Mouse (Mus musculus): Measurements from ENCODE around the gene Mfsd4a. TPM values are rescaled to one million over a fixed set of nuclear protein-coding genes. Genes with fewer than 3 reads are reported as not detected.

Mfsd4a gene
- 11.1 and 13.0 TPM in 2 replicates for polyA plus RNA-seq (2016; fragmentation: Nextera tagmentation; extraction: Ambion mirVana)

DNA sequence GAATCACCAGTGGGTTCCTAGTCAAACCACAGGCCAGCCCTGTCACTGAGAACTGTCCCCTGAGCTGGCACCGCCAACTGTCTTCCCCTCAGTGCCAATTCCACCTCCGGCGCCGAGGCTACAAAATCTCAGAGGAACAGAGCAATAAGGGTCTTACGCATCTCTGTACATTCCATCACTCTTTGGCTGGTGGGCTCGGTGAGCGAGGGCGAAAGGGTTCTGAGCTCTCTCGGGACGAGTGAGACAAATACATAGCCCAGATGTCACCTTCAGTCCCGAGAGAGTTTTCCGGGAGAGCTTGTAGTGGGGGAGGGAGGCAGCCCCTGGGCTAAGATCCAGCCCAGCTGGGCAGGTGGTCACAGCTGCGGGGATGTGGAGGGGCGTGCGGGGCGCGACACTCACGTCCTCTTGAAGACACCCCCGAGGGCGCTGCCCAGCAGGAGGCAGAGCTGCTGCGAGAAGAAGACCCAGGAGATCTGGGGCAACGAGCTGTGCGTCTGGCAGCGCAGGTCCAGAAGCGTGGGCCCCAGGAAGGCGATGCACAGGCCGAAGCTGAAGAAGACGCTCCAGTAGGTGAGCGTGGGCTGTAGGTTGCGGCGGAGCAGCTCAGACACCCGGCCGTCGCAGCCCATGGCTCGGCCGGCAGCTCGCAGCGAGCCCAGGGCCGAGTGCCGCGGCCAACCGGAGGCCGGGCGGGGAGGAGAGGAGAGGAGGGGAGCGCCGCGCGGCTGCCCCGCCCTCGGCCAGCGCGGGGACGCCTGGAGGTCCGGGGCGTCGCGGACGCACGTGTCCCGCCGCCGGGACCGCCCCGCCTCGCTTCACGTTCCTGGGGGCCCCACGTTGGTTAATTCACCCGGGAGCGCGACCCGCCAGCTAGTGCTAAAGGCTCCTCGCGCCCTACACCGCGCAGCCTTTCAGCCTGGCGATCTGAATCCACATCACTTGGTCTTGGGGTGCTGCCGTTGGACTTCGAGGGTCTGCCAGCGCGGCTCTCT, at the start of gene Mfsd4a:
Gene Mfsd4a, minus strand, starts transcription at position 802 of the 995 bp plus-strand sequence.
- WGBS: 3% methylated on average over 78 of the region's 80 CpGs
- peak; percentile 28 for DNase-seq (ENCODE audit: extremely low spot score, low spot score)
- H3K4me3 ChIP-seq: peak within 1 kb of the TSS; percentile 57
- H3K27me3 ChIP-seq (ENCODE audit: poor library complexity, severe bottlenecking): peaks cover 65% of the 10 kb centered on the region
- H3K4me1 ChIP-seq: peaks cover 14% of the 10 kb centered on the region
- peak within 1 kb of the TSS; percentile 44 for H3K27ac ChIP-seq
- H3K9me3 ChIP-seq: no peaks in the 10 kb centered on the region
- H3K36me3 ChIP-seq (replicated peaks): no peaks in the 10 kb centered on the region

DNA sequence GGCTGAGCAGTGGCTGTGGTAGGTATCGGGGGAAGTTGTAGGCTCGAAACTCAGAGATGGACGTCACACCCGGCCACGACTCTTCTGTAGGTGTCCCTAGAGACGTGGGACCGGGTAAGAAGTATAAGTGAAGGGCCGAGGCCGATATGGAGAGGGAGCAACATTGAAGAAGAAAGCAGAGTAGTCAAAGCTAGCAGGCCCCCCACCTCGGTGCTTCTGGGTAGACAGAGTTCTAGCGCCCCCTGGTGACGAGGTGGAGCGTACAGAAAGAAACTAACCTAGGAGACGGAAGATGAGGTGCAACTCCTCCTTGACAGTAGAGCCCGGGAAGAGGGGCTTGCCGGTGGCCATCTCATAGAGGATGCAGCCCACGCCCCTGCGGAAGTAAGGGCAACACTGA, 48.7 kb upstream of the Mfsd4a start:
- DNase-seq (ENCODE audit: extremely low spot score, low spot score): peak; percentile 69
- no peak overlapping the region; the same call in 1 of the 2 replicates for H3K4me3 ChIP-seq
- peaks cover 6% of the 10 kb centered on the region; the same call in 1 of the 2 replicates for H3K4me1 ChIP-seq
- no peaks in the 10 kb centered on the region for H3K27me3 ChIP-seq (ENCODE audit: poor library complexity, severe bottlenecking)
- H3K27ac ChIP-seq: no peak overlapping the region
- H3K36me3 ChIP-seq (replicated peaks): no peaks in the 10 kb centered on the region
- 24% methylated on average over 18 of the region's 18 CpGs for WGBS
- no peaks in the 10 kb centered on the region for H3K9me3 ChIP-seq

DNA sequence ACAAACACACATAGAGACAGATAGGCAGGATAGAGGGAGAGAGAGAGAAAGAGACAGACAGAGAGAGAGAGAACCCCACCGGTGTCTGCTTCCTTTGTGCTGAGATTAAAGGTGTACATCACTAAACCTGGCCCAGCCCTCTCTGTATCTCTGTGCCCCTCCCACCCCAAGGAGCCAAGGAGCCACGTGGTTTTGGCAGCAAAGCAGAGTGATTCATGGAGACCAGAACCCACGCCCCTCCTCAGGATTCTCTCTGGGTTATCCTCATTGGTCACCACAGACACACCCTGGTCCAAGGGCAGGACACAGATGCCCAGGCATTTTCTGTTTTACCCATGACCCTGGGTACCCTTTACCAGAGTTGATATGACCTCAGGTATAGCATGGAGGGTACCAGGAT, 45.2 kb upstream of the Mfsd4a start:
- Histone ChIP-seq H3K9me3 (no peaks in the 10 kb centered on the region), H3K36me3 (replicated peaks) (no peaks in the 10 kb centered on the region), H3K27ac (no peak overlapping the region), H3K4me3 (no peak overlapping the region), H3K4me1 (peaks cover 6% of the 10 kb centered on the region; the same call in 1 of the 2 replicates), H3K27me3 (ENCODE audit: poor library complexity, severe bottlenecking) (no peaks in the 10 kb centered on the region)
- 61% methylated on average over 3 of the region's 3 CpGs for WGBS
- DNase-seq (ENCODE audit: extremely low spot score, low spot score): no peak

DNA sequence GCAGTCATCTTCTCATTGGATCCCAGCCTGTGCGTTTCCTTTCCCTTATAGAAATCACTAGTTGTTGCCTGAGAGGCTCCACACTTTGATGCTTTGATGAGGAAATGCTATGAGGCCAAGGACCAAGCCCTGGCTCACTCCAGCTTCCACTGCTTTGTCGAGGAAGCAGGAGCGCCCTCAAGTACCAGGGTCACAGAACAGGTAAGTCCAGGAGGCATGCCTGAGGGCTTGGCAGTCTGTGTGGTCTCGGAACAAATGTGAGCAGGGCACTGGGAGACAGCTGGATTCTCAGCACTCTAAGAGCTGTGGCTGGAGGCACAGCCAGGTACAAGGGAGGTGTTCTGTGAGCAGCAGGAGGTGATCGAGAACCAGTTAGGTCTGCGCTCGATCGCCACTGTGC, 44.6 kb upstream of the Mfsd4a start:
- H3K27ac ChIP-seq: no peak overlapping the region
- no peak for DNase-seq (ENCODE audit: extremely low spot score, low spot score)
- H3K4me1 ChIP-seq: peaks cover 6% of the 10 kb centered on the region; the same call in 1 of the 2 replicates
- no peaks in the 10 kb centered on the region for H3K9me3 ChIP-seq
- H3K4me3 ChIP-seq: no peak overlapping the region
- no peaks in the 10 kb centered on the region for H3K36me3 ChIP-seq (replicated peaks)
- no peaks in the 10 kb centered on the region for H3K27me3 ChIP-seq (ENCODE audit: poor library complexity, severe bottlenecking)
- WGBS: 85% methylated on average over 8 of the region's 8 CpGs

DNA sequence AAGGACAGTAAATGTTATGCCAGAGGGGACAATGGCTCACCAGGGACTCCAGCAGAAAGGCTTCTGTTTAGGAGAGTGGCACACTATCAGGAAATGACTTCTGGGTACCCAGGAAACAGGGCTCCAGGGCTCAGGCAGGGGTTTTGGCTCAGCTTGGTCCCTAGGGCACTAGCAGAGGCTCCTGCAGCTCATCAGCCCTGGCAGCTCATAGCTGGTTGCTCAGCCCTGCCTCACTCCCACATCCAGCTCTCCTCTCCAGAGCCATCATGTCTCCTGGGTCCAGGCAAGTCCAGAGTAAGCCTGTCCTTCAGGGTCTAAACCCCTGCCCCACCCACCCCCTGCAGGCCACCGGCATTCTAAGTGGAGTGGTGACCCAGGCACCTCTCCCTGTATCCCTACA, 43.5 kb upstream of the Mfsd4a start:
- 61% methylated on average over 1 of the region's 1 CpGs for WGBS
- H3K4me3 ChIP-seq: no peak overlapping the region
- no peak overlapping the region for H3K27ac ChIP-seq

DNA sequence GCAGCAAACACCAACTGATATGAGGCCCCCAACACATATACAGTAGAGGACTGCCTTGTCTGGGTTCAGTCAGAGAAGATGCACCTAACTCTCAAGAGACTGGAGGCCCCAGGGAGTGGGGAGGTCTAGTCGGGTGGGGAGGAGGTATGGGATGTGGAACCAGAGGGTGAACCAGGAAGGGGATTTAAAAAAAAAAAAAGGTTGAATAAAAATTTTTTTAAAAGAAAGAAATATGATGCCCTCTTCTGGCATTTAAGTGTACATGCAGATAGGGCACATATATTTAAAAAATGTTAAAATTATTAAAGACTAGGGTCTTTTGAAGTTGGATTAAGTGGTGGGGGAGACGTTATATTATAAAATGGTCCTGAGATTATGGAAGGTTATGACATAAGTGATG, 41.5 kb upstream of the Mfsd4a start:
- Histone ChIP-seq H3K9me3 (no peaks in the 10 kb centered on the region), H3K4me3 (no peak overlapping the region), H3K4me1 (no peaks in the 10 kb centered on the region), H3K27me3 (ENCODE audit: poor library complexity, severe bottlenecking) (no peaks in the 10 kb centered on the region), H3K36me3 (replicated peaks) (no peaks in the 10 kb centered on the region), H3K27ac (no peak overlapping the region)
- 81% methylated on average over 2 of the region's 2 CpGs for WGBS
- no peak for DNase-seq (ENCODE audit: extremely low spot score, low spot score)

More for the DNA sequence above, 43.5 kb upstream of the Mfsd4a start:
- Histone ChIP-seq H3K36me3 (replicated peaks) (no peaks in the 10 kb centered on the region), H3K4me1 (peaks cover 1% of the 10 kb centered on the region; the same call in 1 of the 2 replicates), H3K9me3 (no peaks in the 10 kb centered on the region), H3K27me3 (ENCODE audit: poor library complexity, severe bottlenecking) (no peaks in the 10 kb centered on the region)
- no peak for DNase-seq (ENCODE audit: extremely low spot score, low spot score)

DNA sequence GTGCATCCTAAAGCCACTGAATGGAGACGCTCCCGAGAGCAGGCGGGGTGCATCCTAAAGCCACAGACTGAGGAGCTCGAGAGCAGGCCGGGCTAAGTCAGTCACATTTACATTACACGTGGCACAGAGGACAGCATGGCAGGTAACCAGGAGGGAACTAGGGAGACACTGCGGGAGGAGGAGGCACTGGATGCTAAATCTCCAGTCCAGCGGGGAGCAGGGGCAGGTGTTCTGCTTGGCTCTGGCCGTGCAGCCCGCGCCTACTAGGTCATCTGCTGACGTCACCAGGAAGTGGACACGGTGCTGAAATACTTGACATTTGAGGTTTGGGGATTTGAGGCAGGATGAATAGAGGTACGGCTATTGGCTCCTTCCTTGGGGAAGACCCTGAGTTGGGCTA, 36.5 kb upstream of the Mfsd4a start:
- Histone ChIP-seq H3K36me3 (replicated peaks) (no peaks in the 10 kb centered on the region), H3K9me3 (0 out of 2 replicates have a peak, but pooled peaks cover 2% of the 10 kb centered on the region), H3K27me3 (ENCODE audit: poor library complexity, severe bottlenecking) (no peaks in the 10 kb centered on the region), H3K27ac (no peak overlapping the region), H3K4me1 (no peaks in the 10 kb centered on the region), H3K4me3 (no peak overlapping the region)
- 64% methylated on average over 14 of the region's 14 CpGs for WGBS
- no peak for DNase-seq (ENCODE audit: extremely low spot score, low spot score)

DNA sequence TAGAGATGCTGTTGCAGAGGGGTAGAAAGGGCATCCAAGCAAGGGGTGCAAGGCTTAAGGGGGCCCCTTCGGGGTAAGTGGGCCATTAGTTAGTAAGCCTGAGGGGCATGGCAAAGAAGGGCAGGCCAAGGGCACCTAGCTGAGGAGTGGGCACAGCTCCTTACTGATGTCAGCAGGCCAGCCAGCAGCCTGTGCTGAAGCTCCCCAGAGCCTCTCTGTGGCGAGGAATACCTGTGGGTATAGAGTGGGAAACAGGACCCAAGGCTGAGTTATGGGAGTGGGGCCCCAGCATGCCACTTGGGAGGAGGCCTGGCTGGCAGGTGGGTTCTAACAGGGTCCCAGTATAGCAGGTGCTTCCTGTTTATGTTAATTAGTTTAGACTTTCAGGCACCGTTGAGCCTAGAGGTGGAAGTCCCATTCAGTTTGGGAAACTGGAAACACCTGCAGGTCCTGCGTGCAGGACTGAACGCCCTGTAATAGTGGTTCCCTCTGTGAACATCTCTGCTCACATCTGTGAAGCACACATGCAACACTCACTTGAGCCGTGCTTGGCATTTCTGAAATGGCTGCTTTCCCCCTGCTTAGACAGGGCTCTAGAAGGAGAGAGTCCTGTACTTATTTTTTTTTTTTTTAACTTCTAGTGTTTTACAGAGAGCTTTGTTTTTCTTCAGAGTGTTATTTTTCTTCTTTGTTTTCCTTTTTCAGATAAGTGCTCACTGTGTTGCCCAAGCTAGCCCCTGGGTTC, 34.3 kb upstream of the Mfsd4a start:
- H3K4me1 ChIP-seq: no peaks in the 10 kb centered on the region
- H3K27me3 ChIP-seq (ENCODE audit: poor library complexity, severe bottlenecking): no peaks in the 10 kb centered on the region
- DNase-seq (ENCODE audit: extremely low spot score, low spot score): no peak
- H3K36me3 ChIP-seq (replicated peaks): no peaks in the 10 kb centered on the region
- H3K4me3 ChIP-seq: no peak overlapping the region
- H3K27ac ChIP-seq: no peak overlapping the region
- H3K9me3 ChIP-seq: 0 out of 2 replicates have a peak, but pooled peaks cover 2% of the 10 kb centered on the region
- 79% methylated on average over 6 of the region's 6 CpGs for WGBS

DNA sequence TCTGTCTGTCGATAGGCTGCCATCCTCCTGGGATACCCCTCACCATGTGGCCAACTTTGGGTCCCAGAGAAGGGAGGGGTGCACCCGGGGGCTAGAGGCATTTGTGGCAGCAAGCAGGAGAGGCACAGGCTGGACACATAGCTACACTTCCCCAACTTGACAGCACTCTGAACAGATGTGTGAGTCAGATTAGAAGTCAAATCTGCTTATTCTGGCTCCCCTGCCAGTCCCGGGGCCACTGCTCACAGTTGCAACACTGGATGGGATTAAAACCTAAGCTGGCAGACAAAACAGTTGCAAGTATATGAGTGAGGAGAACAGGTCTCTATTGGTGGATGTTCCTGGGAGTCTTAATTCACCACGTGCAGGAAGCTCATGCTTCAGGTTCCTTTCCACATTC, 31.9 kb upstream of the Mfsd4a start:
- H3K4me3 ChIP-seq: no peak overlapping the region
- no peaks in the 10 kb centered on the region for H3K27me3 ChIP-seq (ENCODE audit: poor library complexity, severe bottlenecking)
- H3K36me3 ChIP-seq (replicated peaks): no peaks in the 10 kb centered on the region
- no peak overlapping the region for H3K27ac ChIP-seq
- no peaks in the 10 kb centered on the region for H3K4me1 ChIP-seq
- WGBS: 77% methylated on average over 4 of the region's 4 CpGs
- 0 out of 2 replicates have a peak, but pooled peaks cover 2% of the 10 kb centered on the region for H3K9me3 ChIP-seq
- no peak for DNase-seq (ENCODE audit: extremely low spot score, low spot score)

DNA sequence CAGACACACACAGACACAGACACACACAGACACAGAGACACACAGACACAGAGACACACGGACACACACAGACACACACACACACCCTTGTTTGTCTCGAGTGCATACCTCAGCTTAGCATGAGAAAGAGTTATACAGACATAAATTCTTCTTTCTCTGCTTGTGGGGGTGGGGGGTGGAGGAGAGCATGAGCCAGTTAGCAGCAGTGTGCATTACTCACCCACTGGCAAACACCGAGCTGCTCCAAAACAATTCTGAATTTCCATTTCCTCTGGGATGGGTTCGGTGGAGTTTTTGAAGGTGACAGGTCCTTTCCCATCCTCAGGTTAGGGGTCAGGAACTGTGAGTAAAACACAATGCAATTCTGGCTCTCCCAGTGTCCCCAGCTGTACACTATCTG, 31.2 kb upstream of the Mfsd4a start:
- WGBS: 84% methylated on average over 4 of the region's 4 CpGs
- H3K27ac ChIP-seq: no peak overlapping the region
- no peaks in the 10 kb centered on the region for H3K27me3 ChIP-seq (ENCODE audit: poor library complexity, severe bottlenecking)
- H3K4me3 ChIP-seq: no peak overlapping the region
- DNase-seq (ENCODE audit: extremely low spot score, low spot score): no peak
- H3K36me3 ChIP-seq (replicated peaks): no peaks in the 10 kb centered on the region
- no peaks in the 10 kb centered on the region for H3K4me1 ChIP-seq
- 0 out of 2 replicates have a peak, but pooled peaks cover 2% of the 10 kb centered on the region for H3K9me3 ChIP-seq

DNA sequence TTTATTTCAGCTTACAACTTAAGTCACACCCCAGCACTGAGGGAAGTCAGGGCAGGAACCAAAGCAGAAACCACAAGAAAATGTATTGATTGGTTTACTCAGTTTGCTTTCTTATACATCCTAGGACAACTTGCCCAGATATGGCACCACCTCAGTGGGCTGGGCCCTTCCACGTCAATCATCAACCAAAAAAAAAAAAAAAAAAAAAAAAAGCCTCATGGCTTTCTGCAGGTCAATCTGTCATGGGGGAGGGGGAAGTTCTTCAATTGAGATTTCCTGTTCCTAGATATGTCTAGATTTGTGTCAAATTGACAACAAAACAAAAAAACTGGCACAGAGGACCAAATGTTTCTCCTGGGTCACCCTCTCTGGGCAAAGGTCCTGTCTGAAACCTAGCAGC, 30.2 kb upstream of the Mfsd4a start:
- Histone ChIP-seq H3K27me3 (ENCODE audit: poor library complexity, severe bottlenecking) (no peaks in the 10 kb centered on the region), H3K9me3 (0 out of 2 replicates have a peak, but pooled peaks cover 2% of the 10 kb centered on the region), H3K27ac (no peak overlapping the region), H3K4me1 (no peaks in the 10 kb centered on the region), H3K4me3 (no peak overlapping the region), H3K36me3 (replicated peaks) (no peaks in the 10 kb centered on the region)
- DNase-seq (ENCODE audit: extremely low spot score, low spot score): no peak
- 79% methylated on average over 1 of the region's 1 CpGs for WGBS

DNA sequence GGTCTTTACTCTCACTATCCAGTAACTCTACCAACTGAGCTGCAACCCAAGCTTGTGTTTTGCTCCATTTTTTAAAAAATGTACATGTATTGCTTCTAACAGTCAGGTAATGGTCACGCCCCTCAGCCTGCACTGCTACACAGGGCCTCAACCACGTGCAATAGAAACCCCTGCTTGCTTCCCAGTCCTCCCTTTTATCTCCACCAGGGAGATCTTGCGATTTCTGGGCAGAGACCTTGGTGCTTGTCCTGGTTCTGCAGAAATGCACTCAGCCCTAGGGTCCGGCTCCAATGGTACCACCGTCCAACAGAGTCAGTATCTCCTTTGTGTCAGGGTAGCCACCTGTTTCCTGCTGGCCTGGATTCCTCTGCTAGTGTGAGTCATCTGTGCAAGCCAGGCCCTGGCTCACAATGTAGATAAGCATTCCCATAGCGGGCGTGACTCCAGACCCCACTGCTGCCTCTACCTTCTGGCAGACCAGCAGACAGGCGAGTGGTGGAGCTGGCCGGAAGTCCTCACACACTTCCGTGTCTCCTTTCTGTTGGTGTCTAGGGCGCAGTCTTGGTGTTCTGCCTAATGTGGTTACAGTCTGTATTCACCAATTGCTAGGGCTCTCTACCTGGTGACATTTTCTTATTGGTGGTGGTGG, 27.6 kb upstream of the Mfsd4a start:
- DNase-seq (ENCODE audit: extremely low spot score, low spot score): no peak
- no peaks in the 10 kb centered on the region for H3K9me3 ChIP-seq
- WGBS: 81% methylated on average over 11 of the region's 11 CpGs
- no peak overlapping the region for H3K27ac ChIP-seq
- no peaks in the 10 kb centered on the region for H3K36me3 ChIP-seq (replicated peaks)
- no peaks in the 10 kb centered on the region for H3K27me3 ChIP-seq (ENCODE audit: poor library complexity, severe bottlenecking)
- H3K4me1 ChIP-seq: no peaks in the 10 kb centered on the region
- H3K4me3 ChIP-seq: no peak overlapping the region

Data from forebrain, embryonic 10.5 days (tissue).